Mouse (Mus musculus) forebrain, embryonic 10.5 days (tissue): Measurements from ENCODE around the gene Kcnh7. TPM values are rescaled to one million over a fixed set of nuclear protein-coding genes. Genes with fewer than 3 reads are reported as not detected.
A peak's percentile ranks its signal among the peaks of the same experiment; 100 is the strongest.

Experiments used
- DNase-seq: peaks from one replicate; pipeline ENCODE4 v3.0.0-alpha.2; 2017; ENCODE audit warnings: low spot score; ENCODE audit errors: extremely low spot score
- H3K27ac ChIP-seq: fragments of 300-500 bp; sonication (generic); 2 replicates; pipeline ENCODE4 v1.5.1; 2016; ENCODE audit warnings: mild to moderate bottlenecking
- H3K27me3 ChIP-seq: fragments of 300-500 bp; sonication (generic); 2 replicates; pipeline ENCODE4 v1.6.1; 2016; ENCODE audit warnings: mild to moderate bottlenecking; ENCODE audit not compliant: poor library complexity, severe bottlenecking
- H3K36me3 ChIP-seq: fragments of 300-500 bp; sonication (generic); replicated peaks from 2 replicates; pipeline ENCODE4 v1.6.1; 2016; ENCODE audit warnings: mild to moderate bottlenecking, moderate library complexity
- H3K4me1 ChIP-seq: fragments of 300-500 bp; sonication (generic); 2 replicates; pipeline ENCODE4 v1.6.1; 2016
- H3K4me3 ChIP-seq: fragments of 300-500 bp; sonication (generic); 2 replicates; pipeline ENCODE4 v1.5.1; 2016; ENCODE audit warnings: mild to moderate bottlenecking, moderate library complexity
- H3K9me3 ChIP-seq: fragments of 300-500 bp; sonication (generic); 2 replicates; pipeline ENCODE4 v1.6.1; 2016; ENCODE audit warnings: mild to moderate bottlenecking, moderate library complexity
- WGBS: fragments of 180-500 bp; shearing (Covaris S2); methylation state at CpG from one replicate; pipeline ENCODE4 v1.1.7; 2016; 5-methylcytosine and 5-hydroxymethylcytosine counted together
- polyA plus RNA-seq: library from polyadenylated mRNA; unstranded; fragments of >200 nt; fragmentation: Nextera tagmentation; extraction: Ambion mirVana; gene quantifications from 2 replicates; pipeline ENCODE4 v1.2.1, GENCODE M21; 2016

Gene Kcnh7
- polyA plus RNA-seq, 1 experiment from 2014 or later: 0.41 TPM

GRCm38 (mm10) chr2:62646671-62647289 lies 537.3 kb downstream of the Kcnh7 start:
- no peaks in the 10 kb centered on the region for H3K9me3 ChIP-seq
- peak overlapping the region; percentile 78; the same call in 1 of the 2 replicates for H3K27ac ChIP-seq
- peak overlapping the region; percentile 58 for H3K4me3 ChIP-seq
- no peaks in the 10 kb centered on the region for H3K36me3 ChIP-seq
- no peak for DNase-seq
- WGBS: 18% methylated on average over 6 of the region's 6 CpGs
- peaks cover 20% of the 10 kb centered on the region for H3K27me3 ChIP-seq
- H3K4me1 ChIP-seq: peaks cover 18% of the 10 kb centered on the region

DNA sequence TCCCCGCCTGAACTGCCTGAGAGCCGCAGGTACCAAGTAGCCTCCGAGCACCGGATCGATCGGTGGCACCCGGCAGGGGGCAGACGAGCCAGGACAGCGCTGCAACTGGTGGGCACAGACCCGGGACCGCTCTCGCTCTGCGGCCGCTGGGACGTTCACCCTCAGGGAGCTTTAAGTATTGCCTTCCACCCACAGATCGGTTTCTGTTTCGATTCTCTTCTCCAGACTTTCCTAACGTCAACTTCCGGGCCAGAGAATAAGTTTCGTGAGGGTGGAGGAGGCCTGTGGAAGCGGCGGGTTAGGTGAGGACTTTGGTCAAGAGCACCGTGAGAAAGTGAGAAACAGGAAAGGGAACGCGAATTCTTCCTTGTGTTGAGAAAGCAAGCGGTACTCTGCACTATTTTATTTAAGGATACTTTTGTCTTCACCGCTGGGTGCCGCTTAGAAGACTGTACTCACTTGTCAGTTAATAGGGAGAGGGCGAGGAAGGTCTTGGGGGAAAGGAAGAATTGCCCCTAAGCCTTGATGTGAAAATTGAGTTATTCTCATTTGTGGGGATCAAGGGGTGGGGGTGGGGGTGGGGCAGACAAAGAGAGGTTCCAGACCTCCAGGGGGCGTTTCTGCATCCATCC lies 538.0 kb downstream of the Kcnh7 start, which contains the start of gene Ifih1:
Ifih1 (minus strand) TSS at position 242 of the 632 bp plus-strand sequence.
- peak; percentile 65 for DNase-seq

GRCm38 (mm10) chr2:62645475-62645874 lies 538.6 kb downstream of the Kcnh7 start:
- peaks cover 18% of the 10 kb centered on the region for H3K4me1 ChIP-seq
- 37% methylated on average over 12 of the region's 12 CpGs for WGBS
- no peaks in the 10 kb centered on the region for H3K36me3 ChIP-seq
- peak overlapping the region; percentile 58 for H3K4me3 ChIP-seq
- peak; percentile 31 for DNase-seq
- no peaks in the 10 kb centered on the region for H3K9me3 ChIP-seq
- H3K27me3 ChIP-seq: peaks cover 20% of the 10 kb centered on the region
- H3K27ac ChIP-seq: peak overlapping the region; percentile 78; the same call in 1 of the 2 replicates

More for the DNA sequence above, 538.0 kb downstream of the Kcnh7 start, which contains the start of gene Ifih1:
- Histone ChIP-seq H3K9me3 (no peaks in the 10 kb centered on the region), H3K4me3 (peak within 1 kb of the TSS; percentile 58), H3K4me1 (peaks cover 18% of the 10 kb centered on the region), H3K36me3 (no peaks in the 10 kb centered on the region), H3K27ac (peak within 1 kb of the TSS; percentile 78), H3K27me3 (peaks cover 20% of the 10 kb centered on the region)
- under 1% methylated on average over 30 of the region's 30 CpGs for WGBS

- H3K4me3 ChIP-seq: no peak overlapping the region
- H3K36me3 ChIP-seq: no peaks in the 10 kb centered on the region
- no peak for DNase-seq
- H3K27ac ChIP-seq: no peak overlapping the region
- peaks cover 20% of the 10 kb centered on the region for H3K27me3 ChIP-seq
- WGBS: 90% methylated on average over 5 of the region's 5 CpGs
- H3K9me3 ChIP-seq: no peaks in the 10 kb centered on the region
- peaks cover 18% of the 10 kb centered on the region for H3K4me1 ChIP-seq
These were observed 539.2 kb downstream of the Kcnh7 start for GRCm38 (mm10) chr2:62644891-62645290.
